Mouse (Mus musculus) intestine, embryonic 16.5 days (tissue): ENCODE measurements around the gene Pmpcb. TPM values are rescaled to one million over a fixed set of nuclear protein-coding genes. Genes with fewer than 3 reads are reported as not detected.
A peak's percentile ranks its signal among the peaks of the same experiment; 100 is the strongest.
"Not testable (repeated sequence)": the region's sequence is repeated elsewhere in the genome, so short reads cannot be mapped to it uniquely, and the experiment has no call there.

ENCODE experiments used
- ATAC-seq: fragments of 200-750 bp; cut with Nextera tagmentation; 2 replicates; pipeline ENCODE4 v1.8.0; 2017; ENCODE audit warnings: moderate TSS enrichment, moderate library complexity
- H3K27ac ChIP-seq: fragments of 300-500 bp; sonication (generic); 2 replicates; pipeline ENCODE4 v1.5.1; 2014; ENCODE audit warnings: mild to moderate bottlenecking, low read length
- H3K27me3 ChIP-seq: fragments of 300-500 bp; sonication (generic); replicated peaks from 2 replicates; pipeline ENCODE4 v1.6.1; 2014; ENCODE audit warnings: low read length, control low read depth, mixed read lengths; ENCODE audit not compliant: control insufficient read depth, insufficient read depth
- H3K36me3 ChIP-seq: fragments of 300-500 bp; sonication (generic); 2 replicates; pipeline ENCODE4 v1.6.1; 2014; ENCODE audit warnings: low read length, control low read depth; ENCODE audit not compliant: control insufficient read depth, insufficient read depth
- H3K4me1 ChIP-seq: fragments of 300-500 bp; sonication (generic); 2 replicates; pipeline ENCODE4 v1.6.1; 2014; ENCODE audit warnings: low read length, control low read depth, mixed read lengths; ENCODE audit not compliant: control insufficient read depth, insufficient read depth
- H3K4me2 ChIP-seq: fragments of 300-500 bp; sonication (generic); 2 replicates; pipeline ENCODE4 v1.6.1; 2014; ENCODE audit warnings: low read depth, low read length, control low read depth
- H3K4me3 ChIP-seq: fragments of 300-500 bp; sonication (generic); 2 replicates; pipeline ENCODE4 v1.5.1; 2014; ENCODE audit warnings: mild to moderate bottlenecking, low read length
- H3K9ac ChIP-seq: fragments of 300-500 bp; sonication (generic); 2 replicates; pipeline ENCODE4 v1.6.1; 2014; ENCODE audit warnings: low read depth, low read length
- H3K9me3 ChIP-seq: fragments of 300-500 bp; sonication (generic); 2 replicates; pipeline ENCODE4 v1.6.1; 2016; ENCODE audit warnings: low read length, control low read depth; ENCODE audit not compliant: control insufficient read depth
- WGBS: fragments of 180-500 bp; shearing (Covaris S2); extraction: QIAGEN DNeasy Blood & Tissue Kit; methylation state at CpG from one replicate; pipeline ENCODE4 v1.1.7; 2014; 5-methylcytosine and 5-hydroxymethylcytosine counted together
- polyA plus RNA-seq: library from polyadenylated mRNA; unstranded; fragments of >200 nt; fragmentation: Nextera tagmentation; extraction: Ambion mirVana; gene quantifications from 2 replicates; pipeline ENCODE4 v1.2.1, GENCODE M21; 2015

Gene Pmpcb
- polyA plus RNA-seq, 1 experiment from 2014 or later = 82.3 TPM

DNA sequence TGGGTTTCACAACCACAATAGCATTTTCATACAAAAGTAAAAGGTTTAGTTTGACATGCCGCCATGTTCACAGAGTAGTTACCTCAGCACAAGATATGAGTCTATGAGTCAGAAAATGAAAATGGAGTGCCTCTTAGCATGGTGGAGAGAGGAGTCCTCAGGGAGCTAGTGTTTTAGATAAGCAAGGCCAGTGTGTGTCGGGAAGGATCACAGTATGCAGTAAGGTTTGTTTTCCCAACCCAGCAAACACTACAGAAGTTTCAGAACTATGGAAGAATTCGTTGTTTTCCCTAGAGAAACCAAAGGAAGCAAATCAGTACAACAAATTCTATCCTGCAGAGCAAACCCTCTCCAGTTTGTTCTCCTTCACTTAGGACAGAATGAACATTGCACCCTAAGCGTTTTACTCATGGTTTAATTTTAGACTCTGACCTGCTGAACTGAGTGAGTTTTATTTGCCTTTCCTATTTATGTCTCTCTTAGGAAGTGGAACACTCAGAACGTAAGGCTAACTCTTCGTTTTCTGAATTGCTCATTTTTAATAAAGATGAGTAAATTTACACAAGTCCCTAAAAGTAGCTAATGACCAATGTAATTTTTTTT lies 34.0 kb upstream of the Pmpcb start:
- Histone ChIP-seq H3K27ac (peak overlapping the region; percentile 72; the same call in 1 of the 2 replicates), H3K9ac (no peak overlapping the region), H3K36me3 (no peaks in the 10 kb centered on the region), H3K27me3 (no peaks in the 10 kb centered on the region), H3K4me1 (no peaks in the 10 kb centered on the region; the same call in 1 of the 2 replicates), H3K4me2 (no peak overlapping the region), H3K4me3 (no peak overlapping the region), H3K9me3 (no peaks in the 10 kb centered on the region)
- no peak for ATAC-seq
- 62% methylated on average over 6 of the region's 6 CpGs for WGBS

DNA sequence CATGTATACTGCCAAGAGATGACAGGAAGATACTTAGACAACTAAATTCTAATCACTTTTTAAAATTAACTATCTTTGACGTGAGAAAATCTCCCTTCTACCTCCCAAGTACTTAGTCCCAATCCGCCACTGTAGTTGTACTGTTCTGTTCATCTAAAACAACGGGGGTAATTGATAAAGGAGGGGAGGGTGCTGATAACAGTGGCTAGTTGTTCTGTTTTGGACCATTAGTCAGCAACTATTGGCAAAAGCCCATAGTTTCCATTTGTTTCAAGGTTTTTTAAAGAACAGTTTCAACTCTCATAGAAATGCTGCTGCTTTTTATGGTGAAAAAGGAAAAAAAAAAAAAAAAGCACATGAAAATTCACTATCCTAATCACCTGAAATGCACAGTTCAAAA lies 33.2 kb upstream of the Pmpcb start:
- H3K4me1 ChIP-seq = no peaks in the 10 kb centered on the region; the same call in 1 of the 2 replicates
- H3K9ac ChIP-seq = no peak overlapping the region
- H3K27ac ChIP-seq = no peak overlapping the region
- H3K9me3 ChIP-seq = no peaks in the 10 kb centered on the region
- no peak overlapping the region for H3K4me3 ChIP-seq
- H3K36me3 ChIP-seq = no peaks in the 10 kb centered on the region
- no peaks in the 10 kb centered on the region for H3K27me3 ChIP-seq
- WGBS = 69% methylated on average over 3 of the region's 3 CpGs
- no peak for ATAC-seq
- no peak overlapping the region for H3K4me2 ChIP-seq

DNA sequence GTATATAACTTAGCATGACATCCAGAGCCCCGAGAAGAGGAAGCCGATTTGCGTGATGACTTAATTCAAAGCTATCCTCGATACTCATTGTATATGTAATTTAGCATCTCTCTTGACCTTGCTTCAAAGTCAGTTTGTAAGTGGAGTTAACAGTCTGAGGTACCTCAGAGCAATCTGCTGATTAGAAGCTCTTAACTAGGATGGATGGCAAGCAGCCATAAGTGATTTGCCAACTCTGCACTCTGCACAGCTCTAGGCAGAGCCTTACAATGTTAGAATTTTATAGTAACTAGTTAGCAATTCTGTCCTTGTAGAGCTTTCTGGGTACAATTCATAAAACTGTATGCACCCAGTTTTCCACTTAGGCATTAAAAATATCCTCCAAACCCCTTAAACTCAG lies 30.4 kb upstream of the Pmpcb start:
- no peak overlapping the region for H3K9ac ChIP-seq
- H3K9me3 ChIP-seq = no peaks in the 10 kb centered on the region
- no peaks in the 10 kb centered on the region for H3K27me3 ChIP-seq
- no peak overlapping the region for H3K4me3 ChIP-seq
- no peaks in the 10 kb centered on the region for H3K36me3 ChIP-seq
- no peak overlapping the region for H3K27ac ChIP-seq
- no peaks in the 10 kb centered on the region; the same call in 1 of the 2 replicates for H3K4me1 ChIP-seq
- ATAC-seq = no peak
- WGBS = 87% methylated on average over 4 of the region's 4 CpGs
- no peak overlapping the region for H3K4me2 ChIP-seq

DNA sequence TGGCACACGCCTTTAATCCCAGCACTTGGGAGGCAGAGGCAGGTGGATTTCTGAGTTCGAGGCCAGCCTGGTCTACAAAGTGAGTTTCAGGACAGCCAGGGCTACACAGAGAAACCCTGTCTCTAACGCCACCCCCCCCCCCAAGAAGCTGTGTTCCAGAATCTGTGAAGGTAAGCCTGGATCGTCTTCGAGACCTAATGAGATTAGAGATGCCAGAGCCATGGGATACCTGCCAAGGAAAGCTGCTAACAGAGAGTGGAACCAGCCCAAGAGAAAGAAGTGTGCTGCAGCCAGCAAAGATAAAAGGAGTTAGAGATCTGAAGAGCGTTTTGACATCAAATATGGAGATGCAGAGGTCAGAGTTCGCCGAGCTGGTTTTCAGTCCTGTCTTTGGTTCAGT lies 28.9 kb upstream of the Pmpcb start:
- H3K27ac ChIP-seq, H3K4me1 ChIP-seq, H3K4me3 ChIP-seq, H3K4me2 ChIP-seq, H3K36me3 ChIP-seq, H3K27me3 ChIP-seq, H3K9me3 ChIP-seq, H3K9ac ChIP-seq, ATAC-seq: not testable (repeated sequence)
- WGBS = 84% methylated on average over 8 of the region's 8 CpGs

DNA sequence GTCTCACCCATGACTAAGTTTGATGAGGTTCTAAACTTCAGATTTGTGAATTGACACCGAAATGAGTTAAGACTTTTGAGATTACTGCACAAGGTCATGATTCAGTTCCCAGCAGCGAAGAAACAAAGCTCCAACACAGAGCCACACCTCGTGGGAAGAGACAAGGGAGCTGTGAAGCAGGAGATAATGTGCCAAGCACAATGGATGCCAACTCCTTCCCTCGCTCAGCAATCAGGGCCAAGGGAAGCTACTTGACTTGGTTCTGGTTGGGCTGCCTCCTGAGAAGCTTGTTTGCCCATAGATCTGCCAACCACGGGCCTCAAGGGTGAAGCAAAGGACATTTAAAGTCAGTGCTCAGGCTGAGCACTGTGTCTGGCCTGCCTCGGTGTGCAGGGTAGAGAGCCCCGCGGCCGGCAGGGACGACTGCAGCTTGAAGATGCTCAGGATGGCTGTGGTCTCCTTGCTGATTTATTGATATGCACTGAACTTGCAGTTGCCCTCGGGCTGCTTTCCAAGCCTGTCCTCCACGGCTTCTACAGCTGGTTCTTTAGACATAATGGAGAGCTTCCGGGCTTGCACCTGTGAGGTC lies 24.7 kb upstream of the Pmpcb start:
- Histone ChIP-seq H3K4me3 (no peak overlapping the region), H3K4me1 (no peaks in the 10 kb centered on the region), H3K36me3 (no peaks in the 10 kb centered on the region), H3K4me2 (no peak overlapping the region), H3K9me3 (no peaks in the 10 kb centered on the region), H3K27me3 (no peaks in the 10 kb centered on the region), H3K9ac (no peak overlapping the region), H3K27ac (no peak overlapping the region)
- WGBS = 59% methylated on average over 13 of the region's 13 CpGs
- no peak for ATAC-seq

DNA sequence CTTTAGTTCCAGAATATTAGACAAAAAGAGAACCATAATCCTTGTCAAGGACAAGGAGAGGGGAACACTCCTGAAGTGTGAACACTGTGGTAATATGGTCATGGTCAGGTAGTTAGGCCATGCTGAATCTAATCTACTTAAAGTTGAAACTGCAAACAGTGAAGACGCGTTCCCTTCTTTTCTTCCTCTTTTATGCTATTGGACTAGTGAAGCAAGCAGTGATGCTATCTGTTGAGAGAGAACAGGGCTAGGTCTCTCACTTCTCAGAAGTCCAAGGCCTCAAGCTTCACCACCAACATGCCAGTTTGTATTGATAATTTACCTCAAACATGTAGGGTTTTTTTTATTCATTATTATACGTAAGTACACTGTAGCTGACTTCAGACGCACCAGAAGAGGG lies 22.5 kb upstream of the Pmpcb start:
- H3K4me3 ChIP-seq = no peak overlapping the region
- H3K36me3 ChIP-seq = no peaks in the 10 kb centered on the region
- H3K9ac ChIP-seq = no peak overlapping the region
- H3K27me3 ChIP-seq = no peaks in the 10 kb centered on the region
- H3K27ac ChIP-seq = no peak overlapping the region
- no peak for ATAC-seq
- no peaks in the 10 kb centered on the region for H3K9me3 ChIP-seq
- no peaks in the 10 kb centered on the region for H3K4me1 ChIP-seq
- WGBS = 90% methylated on average over 4 of the region's 4 CpGs
- no peak overlapping the region for H3K4me2 ChIP-seq

DNA sequence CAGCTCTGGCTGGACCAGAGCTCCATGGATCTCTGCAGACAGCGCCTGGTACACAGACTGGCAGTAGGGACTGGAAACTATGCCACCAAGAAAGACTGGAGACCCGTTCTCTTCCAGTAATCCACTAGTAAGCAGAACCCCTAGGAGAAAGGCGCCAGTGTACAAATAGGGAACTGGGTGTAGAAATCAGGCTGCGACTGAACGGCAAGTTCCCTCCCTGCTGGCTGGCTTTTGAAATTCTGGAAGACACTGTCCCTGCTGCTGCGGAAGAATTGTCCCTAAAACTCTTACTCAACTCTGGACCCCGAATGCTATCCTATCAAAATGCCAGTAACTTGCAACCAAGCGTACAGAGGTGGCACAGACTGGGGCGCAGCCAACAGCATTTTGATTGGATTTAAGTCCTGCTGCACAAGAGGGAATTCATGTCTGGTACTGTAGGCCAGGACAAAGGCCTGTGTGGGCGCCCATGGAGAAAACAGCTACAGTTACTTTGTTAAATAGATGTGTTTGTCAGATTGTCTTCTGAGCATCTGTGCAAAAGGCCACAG lies 19.7 kb upstream of the Pmpcb start:
- Histone ChIP-seq H3K4me2 (no peak overlapping the region), H3K4me3 (no peak overlapping the region), H3K36me3 (no peaks in the 10 kb centered on the region), H3K9ac (no peak overlapping the region), H3K27ac (no peak overlapping the region), H3K4me1 (no peaks in the 10 kb centered on the region), H3K9me3 (no peaks in the 10 kb centered on the region), H3K27me3 (no peaks in the 10 kb centered on the region)
- no peak for ATAC-seq
- WGBS = 83% methylated on average over 10 of the region's 10 CpGs

DNA sequence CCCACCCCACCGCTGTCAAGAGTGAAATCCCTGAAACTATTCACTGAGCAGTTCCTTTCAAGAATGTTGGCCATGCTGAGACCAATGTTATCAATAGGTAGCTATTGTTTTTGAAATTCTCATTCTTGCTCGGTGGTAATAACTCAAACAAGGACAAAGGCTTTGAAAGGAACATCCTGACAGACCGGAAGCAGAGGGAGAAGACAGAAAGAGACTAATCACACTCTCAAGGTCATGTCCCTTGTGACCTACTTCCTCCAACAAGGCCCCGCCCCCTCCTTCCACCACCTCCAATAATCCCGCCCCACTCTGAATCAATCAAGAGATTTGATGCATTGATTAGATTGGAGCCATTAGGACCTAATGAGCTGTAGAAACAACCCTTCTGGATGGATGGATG lies 18.4 kb upstream of the Pmpcb start:
- no peak for ATAC-seq
- no peaks in the 10 kb centered on the region for H3K9me3 ChIP-seq
- 83% methylated on average over 5 of the region's 5 CpGs for WGBS
- no peak overlapping the region for H3K27ac ChIP-seq
- no peaks in the 10 kb centered on the region for H3K36me3 ChIP-seq
- H3K27me3 ChIP-seq = no peaks in the 10 kb centered on the region
- no peak overlapping the region for H3K4me3 ChIP-seq
- no peaks in the 10 kb centered on the region for H3K4me1 ChIP-seq
- no peak overlapping the region for H3K9ac ChIP-seq
- no peak overlapping the region for H3K4me2 ChIP-seq

DNA sequence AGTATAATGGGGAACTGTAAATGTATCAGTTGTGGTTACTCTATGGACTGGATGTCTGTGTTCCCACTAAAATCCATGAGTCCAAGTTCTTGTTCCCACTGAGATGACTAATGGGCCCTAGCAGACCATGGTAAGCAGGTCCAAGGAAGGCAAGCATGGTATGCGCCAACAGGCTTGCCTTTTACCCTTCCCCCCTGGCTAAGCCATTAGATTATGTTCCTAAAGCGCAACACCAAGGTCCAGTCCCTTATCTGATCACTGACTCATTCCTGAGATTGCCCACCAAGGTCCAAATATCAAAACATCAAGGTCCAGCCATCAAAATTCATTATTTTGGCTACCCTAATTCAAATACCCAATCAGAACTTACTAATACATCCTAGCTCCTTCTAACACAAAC lies 17.7 kb upstream of the Pmpcb start:
- no peak for ATAC-seq
- H3K4me1 ChIP-seq = no peaks in the 10 kb centered on the region
- no peak overlapping the region for H3K4me3 ChIP-seq
- H3K27ac ChIP-seq = no peak overlapping the region
- H3K9me3 ChIP-seq = no peaks in the 10 kb centered on the region
- WGBS = 95% methylated on average over 2 of the region's 2 CpGs
- no peaks in the 10 kb centered on the region for H3K27me3 ChIP-seq
- H3K36me3 ChIP-seq = no peaks in the 10 kb centered on the region
- H3K9ac ChIP-seq = no peak overlapping the region
- no peak overlapping the region for H3K4me2 ChIP-seq

DNA sequence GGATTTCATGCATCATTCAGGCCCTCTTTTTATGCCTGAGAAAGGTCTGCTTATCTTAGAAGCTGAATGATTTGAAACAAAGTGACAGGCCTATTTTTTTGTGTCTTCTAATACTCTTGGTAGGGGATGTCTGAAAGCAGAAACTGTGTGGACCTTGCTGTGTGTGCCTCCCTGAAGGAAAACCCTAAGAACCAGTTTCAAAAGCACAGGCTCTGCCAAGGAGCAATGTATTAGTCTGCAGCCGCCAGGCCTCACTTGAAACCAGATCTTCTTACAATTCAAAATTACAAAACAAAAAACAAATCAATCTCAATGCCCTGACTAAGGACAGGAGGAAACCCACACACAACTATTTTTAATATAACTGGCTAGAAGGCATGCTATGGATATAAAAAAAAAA lies 12.5 kb upstream of the Pmpcb start:
- no peak overlapping the region for H3K9ac ChIP-seq
- H3K27me3 ChIP-seq = no peaks in the 10 kb centered on the region
- peak overlapping the region; percentile 20 for H3K27ac ChIP-seq
- H3K4me2 ChIP-seq = no peak overlapping the region
- no peaks in the 10 kb centered on the region for H3K36me3 ChIP-seq
- H3K4me1 ChIP-seq = no peaks in the 10 kb centered on the region
- no peak overlapping the region for H3K4me3 ChIP-seq
- H3K9me3 ChIP-seq = no peaks in the 10 kb centered on the region
- no peak for ATAC-seq
- WGBS = 62% methylated on average over 1 of the region's 1 CpGs
